Mouse (Mus musculus): ENCODE data around the gene Sertad3. TPM values are rescaled to one million over a fixed set of nuclear protein-coding genes. Genes with fewer than 3 reads are reported as not detected.
A peak's percentile ranks its signal among the peaks of the same experiment; 100 is the strongest.

Sertad3 gene
- polyA plus RNA-seq, 1 experiment from 2014 or later: 25.2 TPM

GRCm38 (mm10) chr7:27486102-27486769 is 12.7 kb downstream of the Sertad3 start:
- H3K9me3 ChIP-seq (ENCODE audit: control insufficient read depth, low read length): no peaks in the 10 kb centered on the region
- peak overlapping the region; percentile 73 for H3K4me2 ChIP-seq (replicated peaks; ENCODE audit: low read depth)
- peaks cover 6% of the 10 kb centered on the region for H3K36me3 ChIP-seq (ENCODE audit: control insufficient read depth, insufficient read depth, low read length)
- H3K27ac ChIP-seq (replicated peaks): peak overlapping the region; percentile 87
- DNase-seq (ENCODE audit: low spot score) (no peak), ATAC-seq (ENCODE audit: low FRiP score, low TSS enrichment) (no peak)
- no peaks in the 10 kb centered on the region for H3K27me3 ChIP-seq (ENCODE audit: control insufficient read depth, insufficient read depth, low read length)
- H3K9ac ChIP-seq (ENCODE audit: low read length): peak overlapping the region; percentile 51
- TF ChIP-seq EP300 (optimal IDR thresholded peaks at IDR 0.05) (no peak), CTCF (IDR thresholded peaks at IDR 0.05; ENCODE audit: low read depth) (no peak)
- H3K4me3 ChIP-seq (ENCODE audit: low read depth, low read length): peak overlapping the region; percentile 84
- H3K4me1 ChIP-seq (replicated peaks; ENCODE audit: control insufficient read depth, insufficient read depth): peaks cover 10% of the 10 kb centered on the region; the same call in 1 of the 2 replicates
- WGBS: 1% methylated on average over 13 of the region's 13 CpGs

GRCm38 (mm10) chr7:27486770-27487697 is 13.5 kb downstream of the Sertad3 start, which contains the start of gene Sertad1:
TSS of gene Sertad1 (plus strand) at chr7:27486910.
- peaks cover 6% of the 10 kb centered on the region for H3K36me3 ChIP-seq (ENCODE audit: control insufficient read depth, insufficient read depth, low read length)
- peak within 1 kb of the TSS; percentile 98 for H3K27ac ChIP-seq (replicated peaks)
- no peaks in the 10 kb centered on the region for H3K9me3 ChIP-seq (ENCODE audit: control insufficient read depth, low read length)
- peaks cover 10% of the 10 kb centered on the region; the same call in 1 of the 2 replicates for H3K4me1 ChIP-seq (replicated peaks; ENCODE audit: control insufficient read depth, insufficient read depth)
- WGBS: under 1% methylated on average over 64 of the region's 80 CpGs
- TF ChIP-seq EP300 (optimal IDR thresholded peaks at IDR 0.05) (peak; percentile 34), CTCF (IDR thresholded peaks at IDR 0.05; ENCODE audit: low read depth) (peak; percentile 69)
- H3K9ac ChIP-seq (ENCODE audit: low read length): peak within 1 kb of the TSS; percentile 88
- peak; percentile 93 for ATAC-seq (ENCODE audit: low FRiP score, low TSS enrichment)
- no peaks in the 10 kb centered on the region for H3K27me3 ChIP-seq (ENCODE audit: control insufficient read depth, insufficient read depth, low read length)
- DNase-seq (ENCODE audit: low spot score): peak; percentile 100
- peak within 1 kb of the TSS; percentile 73 for H3K4me2 ChIP-seq (replicated peaks; ENCODE audit: low read depth)
- H3K4me3 ChIP-seq (ENCODE audit: low read depth, low read length): peak within 1 kb of the TSS; percentile 84

GRCm38 (mm10) chr7:27487740-27488268 is 14.2 kb downstream of the Sertad3 start:
- H3K4me1 ChIP-seq (replicated peaks; ENCODE audit: control insufficient read depth, insufficient read depth): peaks cover 10% of the 10 kb centered on the region; the same call in 1 of the 2 replicates
- DNase-seq (ENCODE audit: low spot score) (peak; percentile 69), ATAC-seq (ENCODE audit: low FRiP score, low TSS enrichment) (no peak)
- WGBS: under 1% methylated on average over 13 of the region's 13 CpGs
- peak overlapping the region; percentile 88 for H3K9ac ChIP-seq (ENCODE audit: low read length)
- no peaks in the 10 kb centered on the region for H3K27me3 ChIP-seq (ENCODE audit: control insufficient read depth, insufficient read depth, low read length)
- TF ChIP-seq EP300 (optimal IDR thresholded peaks at IDR 0.05): no peak
- TF ChIP-seq CTCF (IDR thresholded peaks at IDR 0.05; ENCODE audit: low read depth): no peak
- H3K9me3 ChIP-seq (ENCODE audit: control insufficient read depth, low read length): no peaks in the 10 kb centered on the region
- peak overlapping the region; percentile 73 for H3K4me2 ChIP-seq (replicated peaks; ENCODE audit: low read depth)
- peak overlapping the region; percentile 98 for H3K27ac ChIP-seq (replicated peaks)
- peaks cover 6% of the 10 kb centered on the region for H3K36me3 ChIP-seq (ENCODE audit: control insufficient read depth, insufficient read depth, low read length)
- H3K4me3 ChIP-seq (ENCODE audit: low read depth, low read length): peak overlapping the region; percentile 84

GRCm38 (mm10) chr7:27489270-27489869 is 15.8 kb downstream of the Sertad3 start:
- TF ChIP-seq EP300 (optimal IDR thresholded peaks at IDR 0.05) (no peak), CTCF (IDR thresholded peaks at IDR 0.05; ENCODE audit: low read depth) (no peak)
- peak overlapping the region; percentile 94; the same call in 1 of the 2 replicates for H3K27ac ChIP-seq (replicated peaks)
- WGBS: 90% methylated on average over 25 of the region's 25 CpGs
- H3K9me3 ChIP-seq (ENCODE audit: control insufficient read depth, low read length): no peaks in the 10 kb centered on the region
- no peak for ATAC-seq (ENCODE audit: low FRiP score, low TSS enrichment)
- peaks cover 6% of the 10 kb centered on the region for H3K36me3 ChIP-seq (ENCODE audit: control insufficient read depth, insufficient read depth, low read length)
- no peaks in the 10 kb centered on the region for H3K27me3 ChIP-seq (ENCODE audit: control insufficient read depth, insufficient read depth, low read length)
- DNase-seq (ENCODE audit: low spot score): no peak
- H3K4me1 ChIP-seq (replicated peaks; ENCODE audit: control insufficient read depth, insufficient read depth): peaks cover 10% of the 10 kb centered on the region; the same call in 1 of the 2 replicates
- no peak overlapping the region for H3K4me2 ChIP-seq (replicated peaks; ENCODE audit: low read depth)
- H3K9ac ChIP-seq (ENCODE audit: low read length): 0 out of 2 replicates have a peak overlapping the region, but pooled peaks have one; percentile 8
- no peak overlapping the region for H3K4me3 ChIP-seq (ENCODE audit: low read depth, low read length)

GRCm38 (mm10) chr7:27490227-27490542 is 16.6 kb downstream of the Sertad3 start:
- H3K4me2 ChIP-seq (replicated peaks; ENCODE audit: low read depth): peak overlapping the region; percentile 57
- peaks cover 10% of the 10 kb centered on the region; the same call in 1 of the 2 replicates for H3K4me1 ChIP-seq (replicated peaks; ENCODE audit: control insufficient read depth, insufficient read depth)
- DNase-seq (ENCODE audit: low spot score): no peak
- H3K9ac ChIP-seq (ENCODE audit: low read length): peak overlapping the region; percentile 58
- no peak for TF ChIP-seq EP300 (optimal IDR thresholded peaks at IDR 0.05)
- no peak for TF ChIP-seq CTCF (IDR thresholded peaks at IDR 0.05; ENCODE audit: low read depth)
- H3K4me3 ChIP-seq (ENCODE audit: low read depth, low read length): peak overlapping the region; percentile 39
- H3K36me3 ChIP-seq (ENCODE audit: control insufficient read depth, insufficient read depth, low read length): peaks cover 6% of the 10 kb centered on the region
- no peaks in the 10 kb centered on the region for H3K9me3 ChIP-seq (ENCODE audit: control insufficient read depth, low read length)
- H3K27ac ChIP-seq (replicated peaks): peak overlapping the region; percentile 94
- ATAC-seq (ENCODE audit: low FRiP score, low TSS enrichment): no peak
- 15% methylated on average over 4 of the region's 4 CpGs for WGBS
- H3K27me3 ChIP-seq (ENCODE audit: control insufficient read depth, insufficient read depth, low read length): no peaks in the 10 kb centered on the region
